Mouse (Mus musculus) T-helper 2 cell (primary cell): ENCODE data around the gene Btg1-ps2.
"Not testable (repeated sequence)": the region's sequence is repeated elsewhere in the genome, so short reads cannot be mapped to it uniquely, and the experiment has no call there.

Experiments
- in situ Hi-C: fragments of 300-600 bp; cut with MboI, MseI; formaldehyde crosslinking; loops from one replicate; pipeline ENCODE4 v1.15.1; 2025; ENCODE audit warnings: high pct_unique_total_duplicates

Gene Btg1-ps2

DNA sequence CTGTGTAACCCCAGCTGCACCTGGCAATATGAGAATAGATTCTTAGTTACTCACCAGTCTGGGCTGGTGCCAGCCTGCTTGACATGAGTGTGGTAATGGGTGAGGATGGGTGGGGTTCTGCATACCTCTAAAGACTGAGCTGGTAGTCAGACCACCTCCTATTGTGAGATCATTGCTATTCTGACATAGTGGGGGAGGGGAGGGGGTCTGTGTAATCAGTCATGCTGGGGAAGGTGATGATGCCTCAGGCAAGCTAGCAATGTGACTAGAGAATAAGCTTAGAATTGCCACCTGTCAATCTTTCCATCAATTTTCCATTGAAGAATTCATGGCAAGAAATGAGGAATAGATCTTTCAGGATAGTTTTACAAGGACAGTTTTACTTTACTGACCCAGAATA lies at the start of gene Btg1-ps2:
TSS of gene Btg1-ps2 (minus strand) at position 101 of the 400 bp plus-strand sequence.
- in situ Hi-C loops: not testable (repeated sequence)

DNA sequence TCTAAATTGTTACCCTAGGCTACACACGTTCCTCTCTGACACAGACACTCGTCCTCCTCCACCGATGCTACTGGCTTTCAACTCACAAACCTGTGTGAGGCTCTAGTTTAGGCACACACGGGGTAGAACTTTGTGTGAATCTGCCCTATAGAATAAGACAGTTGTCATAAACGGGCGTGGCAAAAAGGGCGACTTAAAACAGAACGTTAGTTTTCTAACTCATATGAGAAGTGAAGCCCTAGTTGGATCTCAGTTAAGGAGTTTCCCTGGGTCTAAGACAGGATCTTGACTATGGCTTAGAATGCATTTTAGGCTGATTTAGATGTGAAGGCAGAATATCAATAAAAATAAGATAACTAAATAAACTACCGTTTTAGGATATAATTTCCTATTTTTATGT lies 42.1 kb upstream of the Btg1-ps2 start, which contains the start of gene Rhox11:
TSS of gene Rhox11 (minus strand) at position 101 of the 400 bp plus-strand sequence.
- in situ Hi-C loops: loop anchor here (10.0 kb wide), 1 partner anchor 1650 kb away; no protein-coding TSS in a partner anchor

DNA sequence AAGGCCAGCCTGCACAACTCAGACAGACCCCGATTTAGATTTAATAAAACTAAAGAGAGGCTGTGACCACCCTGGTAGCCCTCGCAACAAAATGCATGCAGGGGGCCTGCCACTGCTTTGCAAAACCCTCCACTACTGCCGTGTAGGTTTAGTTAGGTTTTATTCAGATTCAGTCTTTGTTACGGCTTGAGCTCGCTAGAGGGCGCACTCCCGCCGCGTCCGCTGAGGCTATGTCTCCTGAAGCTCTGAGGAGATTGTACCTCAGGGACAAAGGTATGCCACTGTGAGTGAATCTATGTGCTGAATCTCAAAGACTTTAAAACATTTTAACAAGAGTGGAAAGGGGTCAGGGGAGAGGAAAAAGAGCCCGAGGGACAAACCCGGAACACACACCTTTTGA lies 41.3 kb upstream of the Btg1-ps2 start:
- in situ Hi-C loops: loop anchor here (10.0 kb wide), 1 partner anchor 1649 kb away; no protein-coding TSS in a partner anchor

DNA sequence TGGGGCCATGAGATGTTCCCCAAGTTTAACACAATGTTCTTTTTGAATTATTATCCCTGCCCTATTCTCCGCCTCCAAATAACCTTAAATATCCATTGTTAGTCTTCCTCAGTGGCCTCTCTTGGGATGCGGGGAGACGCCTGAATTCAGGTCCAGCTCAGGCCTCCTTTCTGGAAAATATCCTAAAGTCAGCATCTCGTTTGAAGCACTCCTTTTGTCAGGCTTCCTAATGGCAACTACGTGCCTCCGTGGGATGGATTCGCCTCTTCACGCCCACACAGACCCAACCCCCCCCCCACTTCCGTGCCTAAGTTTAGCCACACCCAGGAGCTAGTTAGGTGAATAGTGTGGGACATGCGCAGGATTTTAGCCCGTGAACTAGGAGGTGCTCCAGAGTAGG lies 23.3 kb upstream of the Btg1-ps2 start, which contains the start of gene Rhox10:
TSS of gene Rhox10 (plus strand) at position 301 of the 400 bp plus-strand sequence.
- in situ Hi-C loops: no loop called here

DNA sequence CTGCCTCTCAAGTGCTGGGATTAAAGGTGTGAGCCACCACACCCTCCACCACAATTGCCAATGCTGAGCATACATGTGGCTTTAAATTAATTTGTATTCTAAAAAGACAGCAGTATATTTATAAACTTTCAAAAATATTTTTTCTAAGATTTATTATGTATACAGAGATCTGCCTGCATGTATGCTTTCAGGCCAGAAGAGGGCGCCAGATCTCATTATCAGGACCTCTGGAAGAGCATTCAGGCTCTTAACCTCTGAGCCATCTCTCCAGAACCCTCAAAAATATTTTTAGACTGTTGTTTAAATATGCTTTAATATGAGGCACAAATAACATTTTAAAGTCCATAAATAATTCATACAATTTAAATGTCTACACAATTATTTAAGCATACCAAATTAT lies 18.6 kb upstream of the Btg1-ps2 start:
- in situ Hi-C loops: no loop called here

DNA sequence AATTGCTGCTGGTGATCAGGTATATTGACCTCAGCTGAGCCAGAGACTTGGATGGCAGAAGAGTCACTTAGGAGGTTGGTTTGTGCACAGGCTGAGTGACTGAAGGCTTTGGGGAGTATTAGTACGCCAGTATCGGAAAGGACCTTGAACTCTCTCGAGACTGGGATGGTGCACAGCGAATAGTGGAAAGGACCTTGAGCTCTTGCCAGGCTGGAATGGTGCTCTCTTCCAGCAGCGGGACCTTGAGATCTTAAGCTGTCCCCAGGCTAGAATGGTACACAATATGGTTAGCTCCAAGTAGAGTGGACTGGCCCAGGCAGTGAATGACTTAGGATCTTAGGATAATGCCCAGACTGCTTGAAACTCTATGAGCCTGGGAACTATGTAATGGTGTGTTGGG lies 3.2 kb downstream of the Btg1-ps2 start:
- in situ Hi-C loops: no loop called here

DNA sequence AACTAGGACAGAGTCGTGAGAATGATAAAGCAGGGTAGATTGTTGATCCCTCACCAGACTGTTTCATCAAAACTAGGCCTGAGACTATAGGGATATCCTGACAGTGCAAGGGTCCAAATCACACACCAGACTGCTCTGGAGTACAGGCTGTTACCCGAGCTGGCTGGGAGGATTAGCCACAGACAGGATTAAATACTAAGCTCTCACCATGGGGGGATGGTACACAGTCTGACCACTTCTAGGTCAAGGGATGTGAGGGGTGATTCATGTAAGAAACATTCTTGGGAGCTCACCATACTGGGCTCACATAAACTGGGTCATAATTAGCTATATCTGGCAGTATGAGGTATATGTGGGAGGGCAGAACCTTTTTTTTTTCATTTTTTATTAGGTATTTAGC lies 9.1 kb downstream of the Btg1-ps2 start:
- in situ Hi-C loops: no loop called here

DNA sequence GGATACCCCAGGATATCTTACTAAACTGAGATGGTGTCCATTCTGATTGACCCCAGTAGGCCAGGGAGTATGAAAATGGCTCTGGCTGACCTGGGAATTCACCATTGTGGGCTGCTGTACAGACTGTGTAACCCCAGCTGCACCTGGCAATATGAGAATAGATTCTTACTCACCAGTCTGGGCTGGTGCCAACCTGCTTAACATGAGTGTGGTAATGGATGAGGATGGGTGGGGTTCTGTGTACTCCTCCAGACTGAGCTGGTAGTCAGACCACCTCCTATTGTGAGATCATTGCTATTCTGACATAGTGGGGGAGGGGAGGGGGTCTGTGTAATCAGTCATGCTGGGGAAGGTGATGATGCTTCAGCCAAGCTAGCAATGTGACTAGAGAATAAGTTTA lies 24.3 kb downstream of the Btg1-ps2 start, which contains the start of gene Btg1-ps1:
TSS of gene Btg1-ps1 (minus strand) at position 219 of the 400 bp plus-strand sequence.
- in situ Hi-C loops: not testable (repeated sequence)

DNA sequence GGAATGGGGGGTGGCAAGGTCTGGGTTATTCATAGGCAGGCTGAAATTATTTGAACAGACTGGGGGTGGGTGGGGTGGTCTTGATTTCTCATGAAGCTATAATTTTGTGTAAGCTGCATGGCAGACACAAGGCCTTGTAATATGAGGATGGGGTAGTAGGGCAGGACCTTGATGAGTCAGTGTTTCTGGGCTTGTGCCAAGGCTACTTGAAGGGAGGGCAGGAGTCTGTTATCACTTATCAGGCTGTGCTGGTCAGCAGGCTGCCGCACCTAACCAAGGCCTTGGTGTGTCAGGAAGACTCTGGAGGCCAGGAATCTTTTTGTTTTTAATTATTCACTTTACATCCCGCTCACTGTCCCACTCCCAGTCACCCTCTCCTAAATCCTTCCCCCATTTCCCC lies 34.2 kb downstream of the Btg1-ps2 start:
- in situ Hi-C loops: no loop called here
